Mouse (Mus musculus): ENCODE measurements around the gene Art4.

DNA sequence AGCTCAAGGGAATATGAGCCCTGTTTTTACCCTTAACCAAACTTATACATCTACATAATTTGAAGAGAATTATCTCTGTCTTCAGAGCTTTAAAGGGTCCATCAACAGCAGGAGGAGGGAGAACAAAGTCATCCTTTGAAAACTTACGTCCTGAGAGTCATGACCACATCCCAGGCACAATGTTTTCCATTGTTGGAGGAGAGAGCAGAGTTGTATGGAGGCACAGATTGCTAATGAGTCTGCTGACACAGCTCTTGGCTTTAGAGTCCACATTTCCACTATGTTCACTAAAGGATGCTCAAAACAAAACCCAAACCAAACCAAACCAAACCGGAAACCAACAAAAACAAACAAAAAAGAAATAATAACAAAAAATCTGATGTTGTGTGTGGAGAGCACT lies 12.6 kb downstream of the Art4 start:
- TF ChIP-seq CHD2 (IDR thresholded peaks at IDR 0.05; ENCODE audit: low read length) (no peak), MAX (IDR thresholded peaks at IDR 0.05; ENCODE audit: low read length) (no peak), KAT2A (conservative IDR thresholded peaks at IDR 0.05; ENCODE audit: low read depth, low read length) (no peak), CTCF (IDR thresholded peaks at IDR 0.05 in 2 of 3, conservative IDR thresholded peaks at IDR 0.05 in 1 of 3; ENCODE audit: control insufficient read depth in 1 of 3, insufficient read depth in 1 of 3, low read depth in 2 of 3, low read length in 3 of 3, poor library complexity in 1 of 3, severe bottlenecking in 1 of 3) (no peak), NRF1 (IDR thresholded peaks at IDR 0.05; ENCODE audit: insufficient read depth, low read depth, low read length, poor library complexity, severe bottlenecking) (no peak), POLR2A (IDR thresholded peaks at IDR 0.05; ENCODE audit: control insufficient read depth in 1 of 2, insufficient read depth in 1 of 2, low read depth in 1 of 2, low read length in 2 of 2, poor library complexity in 1 of 2) (no peak), MXI1 (IDR thresholded peaks at IDR 0.05; ENCODE audit: low read depth, low read length) (no peak)
